Mouse (Mus musculus) mature B cell (primary cell): ENCODE results near the gene A930018P22Rik.

ENCODE experiments used
- in situ Hi-C: fragments of 300-500 bp; cut with MboI; formaldehyde crosslinking; loops from 2 replicates; pipeline ENCODE4 v1.14.3; 2019

A930018P22Rik gene

GRCm38 (mm10) chr2:104163418-104163817, 40.8 kb downstream of the A930018P22Rik start:
- in situ Hi-C loops: no loop called here

GRCm38 (mm10) chr2:104163978-104164487, 41.5 kb downstream of the A930018P22Rik start:
- in situ Hi-C loops: no loop called here

GRCm38 (mm10) chr2:104165631-104166030, 43.1 kb downstream of the A930018P22Rik start:
- in situ Hi-C loops: no loop called here

- in situ Hi-C loops: no loop called here
These were observed 45.2 kb downstream of the A930018P22Rik start for GRCm38 (mm10) chr2:104167765-104168164.

- in situ Hi-C loops: no loop called here
These were observed 45.8 kb downstream of the A930018P22Rik start for GRCm38 (mm10) chr2:104168186-104168896.

GRCm38 (mm10) chr2:104172695-104173348, 50.3 kb downstream of the A930018P22Rik start:
- in situ Hi-C loops: no loop called here

- in situ Hi-C loops: no loop called here
These were observed 50.9 kb downstream of the A930018P22Rik start for GRCm38 (mm10) chr2:104173431-104173830.
